Mouse (Mus musculus) mouse trophoblast stem cell (cell line): ENCODE data around the gene Fam110a.

Experiments used
- in situ Hi-C, 2 experiments: fragments of 300-500 bp; cut with MseI, MboI; formaldehyde crosslinking; loops; 2 replicates in 1 of 2; 3 replicates in 1 of 2; pipeline ENCODE4 v1.15.1; 2025

Fam110a gene

GRCm38 (mm10) chr2:151979470-151980354 lies at the start of gene Fam110a:
Gene Fam110a, minus strand, starts transcription at chr2:151980219.
- in situ Hi-C loops, result no loop called here

GRCm38 (mm10) chr2:152029252-152030082 lies 49.4 kb upstream of the Fam110a start:
- in situ Hi-C loops, result loop anchor here in 1 of 2 experiments (10.0 kb wide), 1 partner anchor 165 kb away; no protein-coding TSS in a partner anchor

- in situ Hi-C loops, result loop anchor here in 1 of 2 experiments (10.0 kb wide), 1 partner anchor 170 kb away; no protein-coding TSS in a partner anchor
Measured at GRCm38 (mm10) chr2:152024883-152025422, 44.9 kb upstream of the Fam110a start.

GRCm38 (mm10) chr2:152022022-152022421 lies 42.0 kb upstream of the Fam110a start:
- in situ Hi-C loops, result loop anchor here in 1 of 2 experiments (10.0 kb wide), 1 partner anchor 173 kb away; no protein-coding TSS in a partner anchor

- in situ Hi-C loops, result loop anchor here in 1 of 2 experiments (10.0 kb wide), 1 partner anchor 175 kb away; no protein-coding TSS in a partner anchor
Measured at GRCm38 (mm10) chr2:152020255-152020654, 40.2 kb upstream of the Fam110a start.

GRCm38 (mm10) chr2:152016666-152017065 lies 36.6 kb upstream of the Fam110a start:
- in situ Hi-C loops, result no loop called here

- in situ Hi-C loops, result no loop called here
Measured at GRCm38 (mm10) chr2:152015997-152016396, 36.0 kb upstream of the Fam110a start.

- in situ Hi-C loops, result no loop called here
Measured at GRCm38 (mm10) chr2:152012701-152013100, 32.7 kb upstream of the Fam110a start.

- in situ Hi-C loops, result no loop called here
Measured at GRCm38 (mm10) chr2:152012222-152012621, 32.2 kb upstream of the Fam110a start.

GRCm38 (mm10) chr2:152011724-152012123 lies 31.7 kb upstream of the Fam110a start:
- in situ Hi-C loops, result no loop called here

GRCm38 (mm10) chr2:152010661-152011060 lies 30.6 kb upstream of the Fam110a start:
- in situ Hi-C loops, result no loop called here

- in situ Hi-C loops, result no loop called here
Measured at GRCm38 (mm10) chr2:152010251-152010650, 30.2 kb upstream of the Fam110a start.

- in situ Hi-C loops, result no loop called here
Measured at GRCm38 (mm10) chr2:152009061-152009779, 29.2 kb upstream of the Fam110a start.

GRCm38 (mm10) chr2:152007783-152008182 lies 27.8 kb upstream of the Fam110a start:
- in situ Hi-C loops, result no loop called here

- in situ Hi-C loops, result no loop called here
Measured at GRCm38 (mm10) chr2:152002529-152002928, 22.5 kb upstream of the Fam110a start.

GRCm38 (mm10) chr2:152000735-152001134 lies 20.7 kb upstream of the Fam110a start:
- in situ Hi-C loops, result no loop called here

- in situ Hi-C loops, result no loop called here
Measured at GRCm38 (mm10) chr2:152000291-152000679, 20.3 kb upstream of the Fam110a start.

GRCm38 (mm10) chr2:151999669-152000290 lies 19.8 kb upstream of the Fam110a start:
- in situ Hi-C loops, result loop anchor here (10.0 kb wide), 2 partner anchors 55 to 125 kb away; no protein-coding TSS in a partner anchor

GRCm38 (mm10) chr2:151998932-151999331 lies 18.9 kb upstream of the Fam110a start:
- in situ Hi-C loops, result loop anchor here (10.0 kb wide), 2 partner anchors 54 to 124 kb away; no protein-coding TSS in a partner anchor

GRCm38 (mm10) chr2:151998505-151998899 lies 18.5 kb upstream of the Fam110a start:
- in situ Hi-C loops, result loop anchor here (10.0 kb wide), 2 partner anchors 54 to 124 kb away; no protein-coding TSS in a partner anchor
